Mouse (Mus musculus) ES-E14 (cell line): ENCODE measurements around the gene Rgma.

Experiments used
- CHD2 ChIP-seq: IDR thresholded peaks from 2 replicates; pipeline ENCODE4 v1.6.1; 2014; ENCODE audit warnings: mild to moderate bottlenecking, low read depth, low read length, inconsistent platforms
- MAFK ChIP-seq: IDR thresholded peaks from 2 replicates; pipeline ENCODE4 v1.6.1; 2014; ENCODE audit warnings: mild to moderate bottlenecking, low read depth, low read length, inconsistent platforms; ENCODE audit not compliant: insufficient read depth
- ZNF384 ChIP-seq: IDR thresholded peaks from 2 replicates; pipeline ENCODE4 v1.6.1; 2012; ENCODE audit warnings: low read depth, low read length, inconsistent platforms

DNA sequence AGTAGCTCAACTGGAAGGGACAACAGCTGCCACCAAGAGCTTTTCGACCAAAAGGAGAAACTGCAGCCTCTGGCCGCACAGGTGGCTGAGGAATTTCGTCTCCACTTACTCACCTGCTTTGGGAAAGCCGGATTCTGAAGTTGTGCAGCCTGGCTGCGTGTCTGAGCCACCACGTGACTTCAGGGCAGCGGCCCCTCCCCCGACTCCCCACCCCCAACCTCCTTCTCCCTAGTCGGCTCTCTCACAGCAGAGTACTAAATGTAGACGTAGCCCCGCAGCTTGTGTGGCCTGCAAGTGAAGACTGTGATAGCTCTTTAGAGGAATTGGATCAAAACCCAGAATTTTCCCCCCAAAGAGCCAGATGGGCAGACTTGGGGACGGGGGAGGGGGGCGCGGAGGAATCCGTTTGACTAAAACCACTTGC lies 14.6 kb downstream of the Rgma start:
- TF ChIP-seq ZNF384 (no peak), CHD2 (no peak), MAFK (no peak)
